Mouse (Mus musculus) spleen, adult 2 months (tissue): Measurements from ENCODE around the gene Myh6. TPM values are rescaled to one million over a fixed set of nuclear protein-coding genes. Genes with fewer than 3 reads are reported as not detected.

Experiments
- DNase-seq, 2 experiments: peaks; one replicate each; pipeline versions ENCODE4 v3.0.0 to v3.0.0-alpha.2; 2012 to 2021; ENCODE audit warnings: low spot score in 2 of 2, low read depth in 1 of 2
- H3K27ac ChIP-seq: fragments of 200-500 bp; 2 replicates; pipeline ENCODE4 v1.5.1; 2012; ENCODE audit warnings: low read length, inconsistent platforms; ENCODE audit not compliant: insufficient read depth
- H3K27me3 ChIP-seq: fragments of 200-500 bp; 2 replicates; pipeline ENCODE4 v1.6.1; 2012; ENCODE audit warnings: mild to moderate bottlenecking, moderate library complexity, low read length, inconsistent platforms; ENCODE audit not compliant: control insufficient read depth, insufficient read depth
- H3K36me3 ChIP-seq: fragments of 200-500 bp; 2 replicates; pipeline ENCODE4 v1.6.1; 2012; ENCODE audit warnings: mild to moderate bottlenecking, low read length, inconsistent platforms; ENCODE audit not compliant: control insufficient read depth, insufficient read depth
- H3K4me1 ChIP-seq: fragments of 200-500 bp; 2 replicates; pipeline ENCODE4 v1.6.1; 2011; ENCODE audit warnings: inconsistent platforms; ENCODE audit not compliant: control insufficient read depth, insufficient read depth, insufficient read length
- H3K4me3 ChIP-seq: fragments of 200-500 bp; 2 replicates; pipeline ENCODE4 v1.5.1; 2011; ENCODE audit warnings: mild to moderate bottlenecking, inconsistent platforms; ENCODE audit not compliant: insufficient read depth, insufficient read length; ENCODE audit errors: extremely low read depth
- CTCF ChIP-seq: fragments of 200-500 bp; IDR thresholded peaks from 2 replicates; pipeline ENCODE4 v1.5.1; 2011; ENCODE audit warnings: mild to moderate bottlenecking, inconsistent platforms; ENCODE audit not compliant: insufficient read depth, insufficient read length, insufficient replicate concordance; ENCODE audit errors: extremely low read depth
- POLR2A ChIP-seq: fragments of 200-500 bp; IDR thresholded peaks from 2 replicates; pipeline ENCODE4 v1.6.1; 2011; ENCODE audit warnings: low read depth, low read length, inconsistent platforms
- WGBS: fragments of 180-500 bp; shearing (Covaris S2); methylation state at CpG from one replicate; pipeline ENCODE4 v1.1.7; 2018; 5-methylcytosine and 5-hydroxymethylcytosine counted together
- polyA plus RNA-seq: library from polyadenylated mRNA; depleted of rRNA; stranded (reverse); fragments of >200 nt; gene quantifications from 2 replicates; pipeline ENCODE4 v1.2.3, GENCODE M21; 2012; rRNA removed

Gene Myh6
- 0.02 and 0.61 TPM in 2 replicates for polyA plus RNA-seq

DNA sequence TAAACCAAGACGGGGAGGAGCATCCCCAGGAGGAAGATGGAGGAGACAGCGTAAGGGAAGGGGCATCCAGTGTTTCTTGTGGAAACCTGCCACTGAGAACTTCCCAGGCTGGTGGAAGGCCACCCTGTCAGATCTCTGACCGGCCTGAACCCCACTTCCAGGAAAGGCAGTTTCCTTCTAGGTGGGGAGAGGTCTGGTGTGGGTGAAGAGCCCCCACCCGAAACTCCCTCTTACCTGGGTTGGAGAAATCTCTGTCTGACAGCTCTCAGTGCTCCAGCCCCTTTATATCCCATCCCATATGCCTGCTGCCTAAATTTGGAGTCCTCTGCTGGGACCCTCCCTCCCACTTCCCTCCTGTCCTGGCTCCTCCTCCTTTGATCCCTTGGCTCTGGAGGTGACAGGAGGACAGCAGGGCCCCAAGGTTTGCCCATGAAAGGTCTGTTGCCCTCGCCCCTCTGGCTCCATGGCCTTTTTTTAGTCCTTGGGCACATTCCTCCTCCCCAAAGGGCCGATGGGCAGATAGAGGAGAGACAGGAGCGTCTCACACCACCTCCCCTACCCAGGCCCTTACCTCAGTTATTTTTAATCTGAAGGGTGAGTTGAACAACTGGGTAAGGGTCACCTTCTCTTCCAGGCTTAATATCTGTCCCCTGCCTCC lies at the start of gene Myh6:
Gene Myh6, minus strand, starts transcription at position 608 of the 658 bp plus-strand sequence.
- H3K27me3 ChIP-seq, result no peaks in the 10 kb centered on the region
- no peak within 1 kb of the TSS for H3K27ac ChIP-seq
- H3K4me3 ChIP-seq, result no peak within 1 kb of the TSS
- 80% methylated on average over 7 of the region's 7 CpGs for WGBS
- no peaks in the 10 kb centered on the region for H3K36me3 ChIP-seq
- H3K4me1 ChIP-seq, result no peaks in the 10 kb centered on the region
- no peak for DNase-seq
- no peak for TF ChIP-seq POLR2A

DNA sequence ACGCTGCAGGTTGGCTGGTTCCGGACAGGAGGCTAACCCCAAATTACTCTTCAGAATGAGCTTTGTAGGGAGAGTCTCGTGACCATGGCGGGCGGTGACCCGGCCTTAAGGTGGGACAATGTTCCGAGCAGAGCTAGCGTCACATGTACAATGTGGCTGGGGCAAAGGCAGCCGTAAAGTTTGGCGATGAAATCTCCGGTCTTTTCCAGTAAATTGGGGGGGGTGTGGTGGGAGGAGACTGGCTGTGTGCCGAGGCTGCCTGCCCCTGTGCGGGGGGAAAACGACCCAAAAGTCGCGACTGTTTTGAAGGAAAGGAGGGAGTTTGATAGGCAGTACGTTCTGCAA lies 49.0 kb upstream of the Myh6 start:
- no peak for DNase-seq
- peak overlapping the region; percentile 79 for H3K27ac ChIP-seq
- H3K4me1 ChIP-seq, result no peaks in the 10 kb centered on the region
- H3K4me3 ChIP-seq, result peak overlapping the region; percentile 96
- peaks cover 10% of the 10 kb centered on the region for H3K36me3 ChIP-seq
- TF ChIP-seq CTCF (no peak), POLR2A (no peak)
- 1% methylated on average over 17 of the region's 17 CpGs for WGBS
- no peaks in the 10 kb centered on the region for H3K27me3 ChIP-seq

DNA sequence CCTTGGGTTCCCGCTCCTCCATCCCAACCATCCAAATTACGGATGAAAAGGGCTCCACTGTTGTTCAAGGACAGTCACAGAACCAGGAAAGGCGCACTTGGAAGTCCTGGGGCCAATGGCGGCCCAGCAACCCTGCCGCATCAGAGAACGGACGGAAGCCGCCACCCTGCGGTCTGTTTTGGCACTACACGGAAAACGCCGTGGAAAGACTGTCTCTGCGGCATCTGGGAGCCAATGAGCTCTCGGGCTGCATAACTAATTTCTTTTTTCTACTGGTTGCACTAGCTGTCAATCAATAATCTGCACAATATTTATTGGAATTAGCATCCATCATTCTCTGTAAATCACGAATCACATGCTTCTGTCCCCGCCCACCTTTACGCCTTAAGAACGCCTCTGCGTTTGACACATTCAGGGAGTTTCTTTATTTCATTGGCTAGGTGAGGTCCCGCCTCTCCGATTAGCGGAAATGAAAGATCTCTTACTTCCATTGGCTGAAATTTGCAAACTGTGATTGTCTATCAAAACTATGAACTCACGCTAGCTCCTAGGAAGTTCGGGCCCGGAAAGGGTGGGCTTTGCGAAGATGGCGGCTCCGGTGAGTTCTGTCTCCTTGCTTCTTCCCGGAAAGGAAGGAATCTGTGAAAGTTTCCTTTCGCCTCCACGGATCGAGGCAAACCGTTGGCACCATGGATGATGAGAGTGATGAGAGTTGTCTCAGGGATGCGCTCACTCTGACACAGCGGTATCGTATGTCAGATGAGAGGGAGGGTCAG lies 48.5 kb upstream of the Myh6 start, which contains the start of gene Ngdn:
Gene Ngdn, plus strand, starts transcription at position 464 of the 776 bp plus-strand sequence.
- Histone ChIP-seq H3K4me1 (no peaks in the 10 kb centered on the region), H3K27ac (peak within 1 kb of the TSS; percentile 90), H3K36me3 (peaks cover 6% of the 10 kb centered on the region), H3K27me3 (no peaks in the 10 kb centered on the region), H3K4me3 (peak within 1 kb of the TSS; percentile 96)
- under 1% methylated on average over 36 of the region's 36 CpGs for WGBS
- TF ChIP-seq CTCF, result peak; percentile 81
- peak; percentile 89 for TF ChIP-seq POLR2A
- peak; percentile 97 to 100 for DNase-seq

DNA sequence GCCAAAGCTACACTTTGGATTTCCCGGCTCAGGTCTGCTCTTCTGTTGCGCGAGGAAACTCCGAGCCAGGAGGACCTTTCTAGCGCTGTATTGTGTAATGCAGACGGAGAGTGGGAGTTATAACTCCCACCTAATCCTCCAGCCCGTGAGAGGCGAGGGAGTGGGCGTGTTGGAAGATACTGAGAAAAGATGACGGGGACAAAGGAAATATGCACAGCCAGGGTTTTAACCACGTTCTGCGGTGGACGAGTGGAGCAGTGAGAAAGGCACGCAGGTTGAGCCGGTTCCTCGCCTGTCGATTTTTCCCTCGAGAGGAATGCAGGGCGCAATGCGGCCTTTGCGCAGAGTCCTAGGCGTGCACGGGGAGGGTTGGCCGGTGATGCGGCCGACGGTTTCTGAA lies 47.9 kb upstream of the Myh6 start:
- peak overlapping the region; percentile 90 for H3K27ac ChIP-seq
- DNase-seq, result peak in 1 of 2 experiments; percentile 5
- no peak for TF ChIP-seq POLR2A
- no peak for TF ChIP-seq CTCF
- peaks cover 5% of the 10 kb centered on the region for H3K36me3 ChIP-seq
- H3K27me3 ChIP-seq, result no peaks in the 10 kb centered on the region
- H3K4me3 ChIP-seq, result peak overlapping the region; percentile 78
- whole genome bisulfite sequencing, result 1% methylated on average over 27 of the region's 27 CpGs
- H3K4me1 ChIP-seq, result no peaks in the 10 kb centered on the region

DNA sequence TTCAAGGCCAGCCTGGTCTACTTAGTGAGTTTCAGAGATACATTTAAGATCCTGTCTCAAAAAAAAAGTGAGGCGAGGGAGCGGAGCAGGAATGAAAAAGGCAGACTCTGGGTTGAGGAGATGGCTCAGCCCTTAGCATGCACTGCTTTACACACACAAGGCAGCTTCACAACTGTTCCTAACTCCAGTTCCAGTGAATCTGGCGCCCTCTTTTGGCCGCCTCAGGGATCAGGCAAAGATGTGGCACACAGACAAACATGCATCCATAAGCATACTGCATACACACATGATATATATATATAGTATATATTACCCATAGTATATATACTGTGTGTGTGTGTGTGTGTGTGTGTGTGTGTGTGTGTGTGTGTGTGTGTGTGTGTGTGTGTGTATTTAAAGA lies 44.4 kb upstream of the Myh6 start:
- 77% methylated on average over 4 of the region's 4 CpGs for WGBS
- Histone ChIP-seq H3K4me1 (no peaks in the 10 kb centered on the region), H3K4me3 (no peak overlapping the region), H3K27me3 (no peaks in the 10 kb centered on the region), H3K27ac (no peak overlapping the region), H3K36me3 (no peaks in the 10 kb centered on the region)
- TF ChIP-seq CTCF, result no peak
- no peak for TF ChIP-seq POLR2A
- DNase-seq, result no peak

DNA sequence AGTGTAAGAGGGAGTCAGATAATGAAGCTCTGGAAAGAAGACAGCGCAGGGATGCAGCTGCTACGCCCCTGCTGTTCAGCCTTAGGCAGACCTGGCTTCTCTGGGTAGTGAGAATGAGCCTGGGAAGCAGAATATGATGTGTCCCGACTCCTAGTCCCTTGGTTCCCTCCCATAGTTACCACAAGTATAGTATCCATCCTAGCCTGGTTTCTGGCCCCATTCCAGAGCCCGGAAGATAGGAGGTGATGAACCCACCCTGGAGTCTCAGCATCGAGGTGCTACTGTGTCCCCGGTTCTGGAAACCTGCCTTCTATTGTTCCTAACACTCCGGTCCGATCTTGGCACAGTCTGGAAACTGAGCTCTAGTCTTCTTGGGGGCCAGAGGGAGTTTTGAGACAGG lies 41.7 kb upstream of the Myh6 start:
- no peak overlapping the region for H3K27ac ChIP-seq
- H3K27me3 ChIP-seq, result no peaks in the 10 kb centered on the region
- no peaks in the 10 kb centered on the region for H3K4me1 ChIP-seq
- TF ChIP-seq POLR2A (no peak), CTCF (no peak)
- H3K36me3 ChIP-seq, result no peaks in the 10 kb centered on the region
- H3K4me3 ChIP-seq, result no peak overlapping the region
- DNase-seq, result no peak
- WGBS, result 86% methylated on average over 8 of the region's 8 CpGs
